Mouse (Mus musculus) brain, embryonic 14.5 days (tissue): ENCODE measurements at regions not wholly inside any gene's neighbourhood (a gene's known extent, or its start where the extent isn't known, plus 50 kb on each side); places are given as distances from the start of the nearest gene placed in this dataset.

Experiments used
- DNase-seq: peaks from one replicate; pipeline ENCODE4 v3.0.0-alpha.2; 2011; ENCODE audit warnings: low read depth
- CTCF ChIP-seq: fragments of 200-500 bp; IDR thresholded peaks from 2 replicates; pipeline ENCODE4 v1.5.1; 2012; ENCODE audit warnings: inconsistent platforms, mild to moderate bottlenecking, moderate library complexity, borderline replicate concordance; ENCODE audit not compliant: insufficient read depth, insufficient read length; ENCODE audit errors: extremely low read depth
- POLR2A ChIP-seq: fragments of 200-500 bp; IDR thresholded peaks from 2 replicates; pipeline ENCODE4 v1.6.1; 2012; ENCODE audit warnings: mild to moderate bottlenecking, inconsistent platforms, borderline replicate concordance; ENCODE audit not compliant: poor library complexity, insufficient read depth, insufficient read length, severe bottlenecking; ENCODE audit errors: extremely low read depth

- no peak for TF ChIP-seq CTCF
- no peak for TF ChIP-seq POLR2A
- DNase-seq, result no peak
Measured at GRCm38 (mm10) chr2:83396307-83396706, 247.9 kb upstream of the Zc3h15 start.

- TF ChIP-seq POLR2A (no peak), CTCF (no peak)
- peak; percentile 74 for DNase-seq
Measured at GRCm38 (mm10) chr2:83396820-83397609, 247.2 kb upstream of the Zc3h15 start.

- DNase-seq, result peak; percentile 19
- TF ChIP-seq CTCF, result no peak
- TF ChIP-seq POLR2A, result no peak
Measured at GRCm38 (mm10) chr2:83442739-83443138, 201.5 kb upstream of the Zc3h15 start.

GRCm38 (mm10) chr2:83451378-83451777 lies 192.9 kb upstream of the Zc3h15 start:
- no peak for DNase-seq
- TF ChIP-seq POLR2A, result no peak
- TF ChIP-seq CTCF, result no peak
